Mouse (Mus musculus): ENCODE measurements around the gene Olfr65.

Olfr65 gene

GRCm38 (mm10) chr7:103903187-103903586, at the start of gene Olfr65:
TSS of gene Olfr65 (plus strand) at chr7:103903487.
- no peak for DNase-seq

- no peak for DNase-seq
Observed at GRCm38 (mm10) chr7:103854669-103855068, 48.6 kb upstream of the Olfr65 start.

GRCm38 (mm10) chr7:103859076-103859475, 44.2 kb upstream of the Olfr65 start:
- DNase-seq, result no peak

GRCm38 (mm10) chr7:103860855-103861254, 42.4 kb upstream of the Olfr65 start:
- DNase-seq, result no peak

GRCm38 (mm10) chr7:103861531-103861930, 41.8 kb upstream of the Olfr65 start:
- DNase-seq, result no peak

- DNase-seq, result no peak
Observed at GRCm38 (mm10) chr7:103865716-103866115, 37.6 kb upstream of the Olfr65 start.

GRCm38 (mm10) chr7:103870667-103871066, 32.6 kb upstream of the Olfr65 start:
- DNase-seq, result no peak

- no peak for DNase-seq
Observed at GRCm38 (mm10) chr7:103873064-103873463, 30.2 kb upstream of the Olfr65 start.

- no peak for DNase-seq
Observed at GRCm38 (mm10) chr7:103874451-103874850, 28.8 kb upstream of the Olfr65 start.

GRCm38 (mm10) chr7:103877093-103877492, 26.2 kb upstream of the Olfr65 start:
- no peak for DNase-seq

GRCm38 (mm10) chr7:103886152-103886551, 17.1 kb upstream of the Olfr65 start, which contains the start of gene Olfr66:
TSS of gene Olfr66 (minus strand) at chr7:103886252.
- DNase-seq, result no peak

- DNase-seq, result no peak
Observed at GRCm38 (mm10) chr7:103894385-103894784, 8.9 kb upstream of the Olfr65 start, which contains the start of gene Olfr64. TSS of gene Olfr64 (minus strand) at chr7:103894485.

- DNase-seq, result no peak
Observed at GRCm38 (mm10) chr7:103910047-103910446, 6.8 kb downstream of the Olfr65 start.

GRCm38 (mm10) chr7:103912969-103913511, 9.8 kb downstream of the Olfr65 start:
- DNase-seq, result no peak

- DNase-seq, result no peak
Observed at GRCm38 (mm10) chr7:103915338-103915737, 12.1 kb downstream of the Olfr65 start.

GRCm38 (mm10) chr7:103928525-103928924, 25.2 kb downstream of the Olfr65 start, which contains the start of gene Olfr631:
TSS of gene Olfr631 (plus strand) at chr7:103928825.
- DNase-seq, result no peak

GRCm38 (mm10) chr7:103934264-103934663, 31.0 kb downstream of the Olfr65 start, which contains the start of gene Olfr632:
TSS of gene Olfr632 (plus strand) at chr7:103934347.
- DNase-seq, result no peak

- no peak for DNase-seq
Observed at GRCm38 (mm10) chr7:103942730-103943129, 39.4 kb downstream of the Olfr65 start.

GRCm38 (mm10) chr7:103944137-103944536, 40.9 kb downstream of the Olfr65 start, which contains the start of gene Olfr633:
TSS of gene Olfr633 (plus strand) at chr7:103944437.
- DNase-seq, result no peak

Measured in right cerebral cortex, adult 18-20 months (tissue).